Mouse (Mus musculus): ENCODE data around the gene Pom121l2.
A peak's percentile ranks its signal among the peaks of the same experiment; 100 is the strongest.

Pom121l2 gene

DNA sequence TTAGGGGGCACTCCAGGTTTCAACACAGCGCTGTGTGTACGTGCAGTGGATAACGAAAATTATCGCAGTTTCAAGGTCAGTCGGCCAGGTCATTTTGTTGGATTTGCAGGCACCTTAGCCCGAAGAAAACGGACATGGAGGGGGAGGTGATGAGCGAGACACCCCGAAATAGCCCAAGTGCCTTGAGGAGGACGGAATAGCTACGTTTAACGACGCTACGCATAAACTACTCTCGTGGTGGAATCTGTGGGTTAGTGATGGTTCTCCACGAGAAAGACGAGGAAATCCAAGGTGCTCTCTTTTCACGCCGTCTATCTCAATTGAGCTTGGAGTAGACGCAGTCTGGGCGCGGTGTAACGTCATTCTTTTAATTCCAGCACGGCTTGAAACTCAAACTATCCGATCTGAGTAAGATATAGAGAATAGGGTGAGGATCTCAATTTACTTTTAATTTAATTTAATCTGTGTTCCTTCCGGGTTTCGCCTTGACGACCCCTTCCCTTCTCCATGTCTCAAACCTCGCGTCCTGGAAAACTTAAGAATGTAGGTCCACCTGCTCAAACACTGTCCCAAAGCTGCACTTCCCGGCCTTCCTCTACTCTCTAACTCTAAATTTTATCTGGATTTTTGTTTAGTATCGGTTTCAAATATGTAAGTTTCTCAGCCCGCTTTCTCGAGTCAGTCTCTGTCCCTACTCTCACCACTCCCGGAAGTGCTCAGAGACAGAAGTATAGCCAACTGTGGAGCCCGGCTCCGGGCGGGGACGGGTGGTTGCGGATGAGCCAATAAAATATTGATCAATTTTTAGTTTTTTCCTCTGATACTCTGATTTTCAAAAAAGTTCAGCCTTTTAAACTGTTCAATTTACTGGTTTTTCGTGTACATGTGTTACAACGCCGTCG, 39.2 kb downstream of the Pom121l2 start:
- no peak for DNase-seq (ENCODE audit: low read depth, low spot score)

- no peak for DNase-seq (ENCODE audit: low read depth, low spot score)
Observed at GRCm38 (mm10) chr13:22020901-22021339, 39.9 kb downstream of the Pom121l2 start.

DNA sequence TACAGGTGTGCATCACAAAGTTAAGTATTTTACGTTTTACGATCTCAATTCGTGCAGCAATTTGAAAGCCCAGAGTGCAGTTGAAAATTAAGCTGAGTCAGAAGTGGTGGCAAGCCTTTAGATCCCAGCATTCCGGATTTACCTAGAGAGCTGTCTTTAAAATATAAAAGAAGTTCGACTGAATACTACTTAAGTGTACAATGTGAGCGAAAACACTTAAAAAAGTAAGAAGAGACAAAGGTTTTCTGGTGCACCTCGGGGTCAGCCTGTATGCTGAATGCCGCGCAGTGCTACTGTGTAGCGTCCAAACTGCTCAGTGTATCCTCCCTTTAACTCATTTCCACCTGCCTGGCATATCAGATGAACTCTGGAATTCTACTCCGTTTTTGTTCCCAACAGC, 40.6 kb downstream of the Pom121l2 start:
- DNase-seq (ENCODE audit: low read depth, low spot score), result no peak

GRCm38 (mm10) chr13:22022241-22022640, 41.2 kb downstream of the Pom121l2 start:
- DNase-seq (ENCODE audit: low read depth, low spot score), result no peak

- DNase-seq (ENCODE audit: low read depth, low spot score), result no peak
Observed at GRCm38 (mm10) chr13:22026058-22027031, 45.4 kb downstream of the Pom121l2 start.

DNA sequence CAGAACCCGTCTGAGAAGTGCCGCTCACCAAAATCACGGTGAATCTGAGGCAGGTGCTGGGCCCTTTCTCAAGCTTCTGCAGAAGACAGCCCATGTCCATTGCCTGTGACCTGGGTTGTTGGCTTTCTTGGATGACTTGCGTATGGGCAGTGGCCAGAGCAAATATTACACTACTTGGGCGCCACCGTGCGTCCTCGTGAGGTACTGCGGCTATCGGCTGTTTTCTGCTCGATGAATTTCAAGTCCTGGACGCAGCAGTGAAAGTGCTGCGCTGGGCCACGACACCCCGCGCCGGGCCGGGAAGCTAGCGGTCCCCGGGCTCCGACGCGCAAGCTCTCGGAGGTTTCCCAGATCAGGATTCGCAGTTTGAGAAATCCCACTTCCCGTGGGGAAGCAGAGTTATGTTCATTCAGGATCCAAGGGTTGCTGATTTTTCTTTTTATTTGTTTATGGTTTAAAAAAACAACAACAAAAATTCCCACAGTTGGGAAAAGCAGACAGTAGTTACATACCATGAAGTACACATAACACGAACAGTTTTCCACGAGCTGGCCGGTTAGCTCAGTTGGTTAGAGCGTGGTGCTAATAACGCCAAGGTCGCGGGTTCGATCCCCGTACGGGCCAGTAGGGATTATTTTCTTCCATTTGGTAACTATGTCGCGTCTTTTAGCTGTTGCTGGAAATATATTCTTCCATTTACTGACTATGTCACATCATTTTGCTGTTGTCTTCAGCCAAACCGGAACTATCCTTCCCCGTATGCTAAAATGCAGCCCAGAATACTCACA, 47.9 kb downstream of the Pom121l2 start:
- no peak for DNase-seq (ENCODE audit: low read depth, low spot score)

GRCm38 (mm10) chr13:22029928-22030327, 48.9 kb downstream of the Pom121l2 start:
- no peak for DNase-seq (ENCODE audit: low read depth, low spot score)

- no peak for DNase-seq (ENCODE audit: low read depth, low spot score)
Observed at GRCm38 (mm10) chr13:22030493-22030892, 49.5 kb downstream of the Pom121l2 start.

DNA sequence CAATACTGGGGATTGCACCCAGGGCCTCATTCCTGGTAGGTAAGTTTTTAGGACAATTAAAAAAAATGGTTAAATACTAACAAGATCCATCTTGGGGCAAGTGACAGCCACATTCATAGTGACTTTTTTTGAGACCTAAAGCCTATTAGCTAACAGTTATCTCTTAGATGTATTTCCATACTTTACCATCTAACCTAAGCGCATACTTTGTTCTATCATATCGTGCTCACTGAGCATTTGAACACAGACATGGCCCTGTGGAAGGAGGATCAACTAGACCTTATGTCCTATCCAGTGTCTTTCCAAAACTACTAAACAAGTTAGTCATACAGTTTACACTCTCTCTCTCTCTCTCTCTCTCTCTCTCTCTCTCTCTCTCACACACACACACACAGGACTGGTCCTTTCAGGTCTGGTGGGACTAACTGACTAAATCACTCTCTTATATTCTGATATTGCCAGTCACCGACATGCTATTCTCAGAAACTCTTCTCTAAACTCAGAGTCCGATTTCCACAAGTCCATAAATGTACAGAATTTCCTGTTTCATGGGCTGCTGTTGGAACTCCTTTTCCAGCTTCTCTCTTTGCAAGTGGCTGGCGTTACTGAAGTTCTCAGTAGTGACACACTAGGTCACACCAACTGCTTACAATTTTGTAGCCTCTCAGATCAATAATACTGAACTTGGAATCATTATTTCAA, 52.9 kb downstream of the Pom121l2 start:
- no peak for DNase-seq (ENCODE audit: low read depth, low spot score)

GRCm38 (mm10) chr13:22034443-22035266, 53.7 kb downstream of the Pom121l2 start:
- DNase-seq (ENCODE audit: low read depth, low spot score), result no peak

DNA sequence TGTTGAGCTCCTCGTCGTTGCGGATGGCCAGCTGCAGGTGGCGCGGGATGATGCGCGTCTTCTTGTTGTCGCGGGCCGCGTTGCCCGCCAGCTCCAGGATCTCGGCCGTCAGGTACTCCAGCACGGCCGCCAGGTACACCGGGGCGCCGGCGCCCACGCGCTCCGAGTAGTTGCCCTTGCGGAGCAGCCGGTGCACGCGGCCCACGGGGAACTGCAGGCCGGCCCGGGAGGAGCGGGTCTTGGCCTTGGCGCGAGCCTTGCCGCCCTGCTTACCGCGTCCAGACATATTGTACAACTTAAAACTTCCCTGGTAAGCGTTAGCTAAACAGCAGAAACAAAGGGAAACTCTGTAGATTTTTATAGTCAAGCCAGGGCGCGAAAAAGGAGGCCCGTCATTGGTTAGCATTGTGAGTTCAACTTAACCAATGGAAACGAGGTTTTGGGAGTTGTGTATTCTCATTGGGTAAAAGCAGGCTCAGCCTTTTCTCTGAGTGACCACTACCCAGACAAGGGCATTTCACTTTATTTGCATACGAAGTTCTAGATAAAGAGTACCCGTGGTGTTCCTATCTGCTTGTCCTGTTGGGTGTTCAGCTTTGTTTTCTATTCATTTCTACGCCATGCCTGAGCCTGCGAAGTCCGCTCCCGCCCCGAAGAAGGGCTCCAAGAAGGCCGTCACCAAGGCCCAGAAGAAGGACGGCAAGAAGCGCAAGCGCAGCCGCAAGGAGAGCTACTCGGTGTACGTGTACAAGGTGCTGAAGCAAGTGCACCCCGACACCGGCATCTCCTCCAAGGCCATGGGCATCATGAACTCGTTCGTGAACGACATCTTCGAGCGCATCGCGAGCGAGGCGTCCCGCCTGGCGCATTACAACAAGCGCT, 54.5 kb downstream of the Pom121l2 start, which contains the start of the genes Hist1h2ah and Hist1h2bk:
TSS of gene Hist1h2ah (minus strand) at position 302 of the 882 bp plus-strand sequence.
TSS of gene Hist1h2bk (plus strand) at position 604 of the 882 bp plus-strand sequence.
- DNase-seq (ENCODE audit: low read depth, low spot score), result peak; percentile 94

GRCm38 (mm10) chr13:22036149-22036956, 55.4 kb downstream of the Pom121l2 start:
- DNase-seq (ENCODE audit: low read depth, low spot score), result no peak

GRCm38 (mm10) chr13:22036986-22037385, 56.0 kb downstream of the Pom121l2 start:
- DNase-seq (ENCODE audit: low read depth, low spot score), result no peak

GRCm38 (mm10) chr13:22037415-22037814, 56.4 kb downstream of the Pom121l2 start:
- no peak for DNase-seq (ENCODE audit: low read depth, low spot score)

All from brain, embryonic 18.5 days (tissue).